Mouse (Mus musculus): ENCODE measurements around the gene Fam208b. TPM values are rescaled to one million over a fixed set of nuclear protein-coding genes. Genes with fewer than 3 reads are reported as not detected.

The Fam208b gene
- total RNA-seq (2012; rRNA removed), result 12.5 and 13.2 TPM in 2 replicates
- total RNA-seq (2014; rRNA removed), result 28.1 and 36.5 TPM in 2 replicates
- 19.8 and 26.4 TPM in 2 replicates for polyA plus RNA-seq (2012; ENCODE audit: insufficient read length, low read depth)

- H3K79me2 ChIP-seq (replicated peaks; ENCODE audit: control insufficient read depth, extremely low read depth, insufficient read depth, poor library complexity, severe bottlenecking), result peaks cover 24% of the 10 kb centered on the region
- peak within 1 kb of the TSS; percentile 98 to 100 (median 99) for H3K4me3 ChIP-seq (replicated peaks in 1 of 3; ENCODE audit: low read depth in 2 of 3, low read length in 2 of 3, poor library complexity in 1 of 3)
- peak within 1 kb of the TSS; percentile 94 for H3K27ac ChIP-seq (ENCODE audit: insufficient read depth, low read depth)
- H3K4me1 ChIP-seq (ENCODE audit: control insufficient read depth in 1 of 2, insufficient read depth in 2 of 2), result peaks cover 0 to 8% of the 10 kb centered on the region in 2 experiments; a peak in 2 of 4 replicates
- peak within 1 kb of the TSS; percentile 86 for H3K9ac ChIP-seq (ENCODE audit: insufficient read depth, low read depth)
- in situ Hi-C loops (cut with MboI; ENCODE audit: low pct_ligation_motif_present, low pct_unique_long_range_greater_than_20kb, low sequenced_read_pairs) (no loop called here), dilution Hi-C loops (cut with MboI; ENCODE audit: extremely low pct_ligation_motif_present, extremely low pct_unique_long_range_greater_than_20kb, low sequenced_read_pairs) (no loop called here)
- peaks cover 0 to 2% of the 10 kb centered on the region in 2 experiments for H3K36me3 ChIP-seq (replicated peaks in 1 of 2; ENCODE audit: control insufficient read depth in 1 of 2, insufficient read depth in 1 of 2, low read length in 1 of 2)
- peak; percentile 99 for DNase-seq (ENCODE audit: extremely low read depth)
- peak; percentile 97 for TF ChIP-seq BHLHE40 (IDR thresholded peaks at IDR 0.05; ENCODE audit: low read depth, low read length)
- peak; percentile 84; the same call in 1 of the 2 replicates for TF ChIP-seq POLR2AphosphoS2 (IDR thresholded peaks at IDR 0.05; ENCODE audit: low read depth, low read length)
- peak; percentile 97 for TF ChIP-seq IRF4 (IDR thresholded peaks at IDR 0.05; ENCODE audit: low read depth, low read length)
- TF ChIP-seq MAX (IDR thresholded peaks at IDR 0.05; ENCODE audit: low read length), result peak; percentile 96
- peak; percentile 24; the same call in 1 of the 2 replicates for TF ChIP-seq EP300 (IDR thresholded peaks at IDR 0.05; ENCODE audit: low read length)
- no peak for TF ChIP-seq ZNF384 (IDR thresholded peaks at IDR 0.05; ENCODE audit: low read depth, low read length)
- peak; percentile 86 for TF ChIP-seq ELF1 (IDR thresholded peaks at IDR 0.05; ENCODE audit: low read depth, low read length)
- TF ChIP-seq TCF12 (IDR thresholded peaks at IDR 0.05; ENCODE audit: low read depth, low read length), result peak; percentile 80; the same call in 1 of the 2 replicates
- no peak for TF ChIP-seq MAFK (IDR thresholded peaks at IDR 0.05; ENCODE audit: insufficient replicate concordance, low read length)
- TF ChIP-seq JUN (IDR thresholded peaks at IDR 0.05; ENCODE audit: insufficient read depth, low read depth, low read length), result no peak
- peak; percentile 94 for TF ChIP-seq POLR2A (IDR thresholded peaks at IDR 0.05; ENCODE audit: low read depth, low read length)
- peak; percentile 98 for TF ChIP-seq NRF1 (IDR thresholded peaks at IDR 0.05; ENCODE audit: low read depth, low read length)
- TF ChIP-seq ZMIZ1 (IDR thresholded peaks at IDR 0.05; ENCODE audit: low read depth, low read length), result peak; percentile 80
- TF ChIP-seq MAZ (IDR thresholded peaks at IDR 0.05; ENCODE audit: low read depth, low read length), result no peak
- TF ChIP-seq MXI1 (IDR thresholded peaks at IDR 0.05; ENCODE audit: low read depth, low read length), result peak; percentile 86
- no peak for TF ChIP-seq GABPA (IDR thresholded peaks at IDR 0.05; ENCODE audit: insufficient replicate concordance, low read depth, low read length)
- peak; percentile 73; the same call in 1 of the 2 replicates for TF ChIP-seq MEF2A (IDR thresholded peaks at IDR 0.05; ENCODE audit: borderline replicate concordance, low read depth, low read length)
- TF ChIP-seq SIN3A (IDR thresholded peaks at IDR 0.05; ENCODE audit: low read length), result peak; percentile 79; the same call in 1 of the 2 replicates
- peak; percentile 93 for TF ChIP-seq TBP (conservative IDR thresholded peaks at IDR 0.05; ENCODE audit: low read depth, low read length)
- no peak for TF ChIP-seq PAX5 (IDR thresholded peaks at IDR 0.05; ENCODE audit: low read length)
- peak; percentile 86 for TF ChIP-seq HCFC1 (IDR thresholded peaks at IDR 0.05; ENCODE audit: low read depth, low read length)
- TF ChIP-seq MYC (IDR thresholded peaks at IDR 0.05; ENCODE audit: low read depth, low read length), result peak; percentile 87
- no peak for TF ChIP-seq JUND (conservative IDR thresholded peaks at IDR 0.05; ENCODE audit: low read depth, low read length)
- peak; percentile 93 for TF ChIP-seq ETS1 (conservative IDR thresholded peaks at IDR 0.05; ENCODE audit: low read depth, low read length)
- TF ChIP-seq CHD2 (IDR thresholded peaks at IDR 0.05; ENCODE audit: low read length), result peak; percentile 100
- 0 out of 2 replicates have a peak, but pooled peaks have one; percentile 56 for TF ChIP-seq RCOR1 (conservative IDR thresholded peaks at IDR 0.05; ENCODE audit: low read depth, low read length)
- peak; percentile 61; the same call in 1 of the 2 replicates for TF ChIP-seq UBTF (IDR thresholded peaks at IDR 0.05; ENCODE audit: low read depth, low read length)
- no peak for TF ChIP-seq ZKSCAN1 (IDR thresholded peaks at IDR 0.05; ENCODE audit: borderline replicate concordance, low read depth, low read length)
- TF ChIP-seq NELFE (IDR thresholded peaks at IDR 0.05; ENCODE audit: low read depth, low read length), result peak; percentile 89
- H3K27me3 ChIP-seq (replicated peaks), result no peaks in the 10 kb centered on the region
- H3K9me3 ChIP-seq (replicated peaks; ENCODE audit: low read length), result no peaks in the 10 kb centered on the region
- peak within 1 kb of the TSS; percentile 53 for H3K4me2 ChIP-seq (ENCODE audit: insufficient read depth, low read depth, poor library complexity, severe bottlenecking)
Measured at GRCm38 (mm10) chr13:3610795-3611438, at the start of gene Fam208b. TSS of gene Fam208b (minus strand) at chr13:3611108.

Data from CH12.LX (cell line).